Mouse (Mus musculus) limb, embryonic 10.5 days (tissue): ENCODE data around the gene Dctd. TPM values are rescaled to one million over a fixed set of nuclear protein-coding genes. Genes with fewer than 3 reads are reported as not detected.

Experiments used
- DNase-seq: peaks from one replicate; pipeline ENCODE4 v3.0.0-alpha.2; 2017; ENCODE audit warnings: low spot score
- H3K27ac ChIP-seq: fragments of 300-500 bp; sonication (generic); 2 replicates; pipeline ENCODE4 v1.5.1; 2016; ENCODE audit warnings: mild to moderate bottlenecking
- H3K27me3 ChIP-seq: fragments of 300-500 bp; sonication (generic); 2 replicates; pipeline ENCODE4 v1.6.1; 2016; ENCODE audit warnings: low read depth, mild to moderate bottlenecking; ENCODE audit not compliant: poor library complexity, severe bottlenecking
- H3K36me3 ChIP-seq: fragments of 300-500 bp; sonication (generic); 2 replicates; pipeline ENCODE4 v1.6.1; 2016; ENCODE audit warnings: mild to moderate bottlenecking, moderate library complexity
- H3K4me1 ChIP-seq: fragments of 300-500 bp; sonication (generic); 2 replicates; pipeline ENCODE4 v1.6.1; 2016
- H3K4me3 ChIP-seq: fragments of 300-500 bp; sonication (generic); 2 replicates; pipeline ENCODE4 v1.5.1; 2016; ENCODE audit warnings: mild to moderate bottlenecking, moderate library complexity
- H3K9me3 ChIP-seq: fragments of 300-500 bp; sonication (generic); replicated peaks from 2 replicates; pipeline ENCODE4 v1.6.1; 2016; ENCODE audit warnings: mild to moderate bottlenecking
- WGBS: fragments of 180-500 bp; shearing (Covaris S2); methylation state at CpG from one replicate; pipeline ENCODE4 v1.1.7; 2016; 5-methylcytosine and 5-hydroxymethylcytosine counted together
- polyA plus RNA-seq: library from polyadenylated mRNA; unstranded; fragments of >200 nt; fragmentation: Nextera tagmentation; extraction: Ambion mirVana; gene quantifications from 2 replicates; pipeline ENCODE4 v1.2.1, GENCODE M21; 2016

Dctd gene
- polyA plus RNA-seq, 1 experiment from 2014 or later, result 61.9 TPM

DNA sequence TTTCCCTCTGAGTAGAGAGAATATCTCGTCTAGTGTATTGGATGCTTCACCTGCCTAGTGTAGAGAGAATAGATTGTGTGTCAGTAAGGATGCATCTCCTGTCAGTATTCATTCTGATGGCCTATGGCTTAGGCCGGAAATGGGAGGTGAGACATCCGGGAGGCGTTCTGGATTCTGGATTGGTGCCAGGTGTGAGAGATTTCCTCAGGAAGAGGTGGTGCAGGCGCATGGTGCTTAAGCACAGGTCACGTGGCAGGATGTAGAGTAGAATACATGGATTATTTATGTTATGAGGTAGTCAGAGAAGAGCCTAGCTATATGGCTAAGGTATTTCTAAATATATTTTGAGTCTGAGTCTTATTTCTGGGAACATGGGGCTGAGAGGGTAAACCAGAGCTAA, 15.7 kb downstream of the Dctd start:
- 87% methylated on average over 6 of the region's 6 CpGs for WGBS
- H3K27ac ChIP-seq, result no peak overlapping the region
- DNase-seq, result no peak
- H3K36me3 ChIP-seq, result peaks cover 76% of the 10 kb centered on the region
- H3K27me3 ChIP-seq, result no peaks in the 10 kb centered on the region
- no peak overlapping the region for H3K4me3 ChIP-seq
- peaks cover 15% of the 10 kb centered on the region for H3K4me1 ChIP-seq
- H3K9me3 ChIP-seq, result no peaks in the 10 kb centered on the region

DNA sequence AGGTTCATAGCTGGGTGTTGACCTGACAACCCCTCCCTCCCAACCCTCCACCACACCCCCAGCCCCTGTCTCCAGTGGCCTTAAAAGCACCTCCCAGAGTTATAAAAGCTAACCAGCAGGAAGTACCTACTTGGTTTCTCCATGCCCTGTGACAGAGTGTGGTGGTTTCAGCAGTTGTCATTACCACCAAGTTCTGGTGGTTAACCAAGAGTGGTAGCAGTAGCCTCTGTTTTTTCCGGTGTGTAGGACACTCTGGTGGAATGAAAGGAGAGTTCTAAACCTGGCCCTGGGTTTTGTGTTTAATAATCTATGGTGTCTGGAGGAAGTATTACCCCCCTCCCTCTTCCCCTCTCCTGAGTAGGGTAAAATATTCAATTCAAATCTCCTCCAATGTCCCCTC, 24.1 kb downstream of the Dctd start:
- Histone ChIP-seq H3K4me3 (no peak overlapping the region), H3K9me3 (no peaks in the 10 kb centered on the region), H3K27me3 (no peaks in the 10 kb centered on the region), H3K4me1 (peaks cover 40% of the 10 kb centered on the region), H3K27ac (no peak overlapping the region), H3K36me3 (peaks cover 78% of the 10 kb centered on the region)
- WGBS, result 91% methylated on average over 1 of the region's 1 CpGs
- no peak for DNase-seq

DNA sequence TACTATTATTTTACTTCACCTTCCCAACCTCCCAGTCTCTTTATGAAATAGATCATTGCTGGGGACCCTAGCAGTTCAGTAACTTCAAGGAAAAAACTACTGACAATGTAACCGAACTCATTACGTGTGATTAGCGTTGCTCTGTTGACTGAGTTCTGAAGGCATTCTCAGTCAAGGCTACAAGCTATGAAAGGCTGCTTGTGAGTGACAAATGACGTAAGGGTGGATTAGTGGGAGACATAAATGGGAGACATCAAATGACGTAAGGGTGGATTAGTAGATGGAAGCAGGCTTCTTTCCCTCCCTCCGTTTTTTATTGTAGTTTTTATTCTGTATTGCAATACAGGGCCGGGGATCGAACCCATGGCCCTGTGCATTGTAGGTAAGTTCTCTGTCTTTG, 26.0 kb downstream of the Dctd start:
- H3K4me3 ChIP-seq, result no peak overlapping the region
- no peaks in the 10 kb centered on the region for H3K27me3 ChIP-seq
- H3K4me1 ChIP-seq, result peaks cover 48% of the 10 kb centered on the region
- peaks cover 77% of the 10 kb centered on the region for H3K36me3 ChIP-seq
- no peak overlapping the region for H3K27ac ChIP-seq
- no peaks in the 10 kb centered on the region for H3K9me3 ChIP-seq
- DNase-seq, result no peak
- 91% methylated on average over 8 of the region's 8 CpGs for WGBS

DNA sequence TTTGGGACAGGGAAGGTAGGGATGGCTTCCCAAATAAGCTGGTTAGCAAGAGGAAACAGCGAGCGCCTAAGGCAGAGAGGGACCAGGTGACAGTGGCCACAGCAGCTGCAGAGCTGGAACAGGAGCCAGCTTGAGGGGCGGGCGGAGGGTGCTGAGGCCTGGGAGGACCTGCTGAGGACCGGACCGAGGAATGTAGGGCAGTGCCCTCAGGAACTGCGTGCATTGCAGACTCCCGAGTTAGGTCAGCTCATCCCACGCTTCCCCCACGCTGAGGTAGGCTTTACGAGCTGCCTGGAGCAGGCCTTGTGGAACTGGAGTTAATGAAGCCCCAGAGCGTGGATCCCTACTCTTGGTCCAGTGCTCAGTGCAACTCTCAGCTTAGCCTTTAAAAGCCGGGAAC, 28.1 kb downstream of the Dctd start:
- Histone ChIP-seq H3K36me3 (peaks cover 81% of the 10 kb centered on the region), H3K4me1 (peaks cover 53% of the 10 kb centered on the region), H3K27me3 (no peaks in the 10 kb centered on the region), H3K9me3 (no peaks in the 10 kb centered on the region), H3K4me3 (no peak overlapping the region), H3K27ac (no peak overlapping the region)
- no peak for DNase-seq
- WGBS, result 89% methylated on average over 13 of the region's 13 CpGs

DNA sequence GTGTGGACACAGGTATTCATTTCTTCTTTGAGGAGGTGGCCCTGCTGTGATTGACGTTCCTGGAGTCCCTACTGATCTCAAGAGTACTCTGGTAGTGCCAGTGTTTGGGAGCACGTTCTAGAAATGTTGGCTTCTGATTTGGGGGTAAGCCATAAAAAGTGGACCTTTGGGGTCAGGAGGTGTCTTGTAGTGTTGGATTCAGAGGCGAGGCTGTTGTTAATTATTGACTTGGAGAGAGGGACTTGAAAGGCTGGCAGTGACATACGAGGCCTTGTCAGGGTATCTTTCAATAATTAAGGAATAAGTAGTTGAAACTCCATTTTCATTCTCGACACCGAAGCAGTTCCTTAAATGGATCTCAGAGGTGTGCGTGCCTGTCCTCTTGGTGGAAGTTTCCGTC, 31.4 kb downstream of the Dctd start:
- DNase-seq, result no peak
- WGBS, result 44% methylated on average over 8 of the region's 8 CpGs
- peaks cover 85% of the 10 kb centered on the region for H3K36me3 ChIP-seq

DNA sequence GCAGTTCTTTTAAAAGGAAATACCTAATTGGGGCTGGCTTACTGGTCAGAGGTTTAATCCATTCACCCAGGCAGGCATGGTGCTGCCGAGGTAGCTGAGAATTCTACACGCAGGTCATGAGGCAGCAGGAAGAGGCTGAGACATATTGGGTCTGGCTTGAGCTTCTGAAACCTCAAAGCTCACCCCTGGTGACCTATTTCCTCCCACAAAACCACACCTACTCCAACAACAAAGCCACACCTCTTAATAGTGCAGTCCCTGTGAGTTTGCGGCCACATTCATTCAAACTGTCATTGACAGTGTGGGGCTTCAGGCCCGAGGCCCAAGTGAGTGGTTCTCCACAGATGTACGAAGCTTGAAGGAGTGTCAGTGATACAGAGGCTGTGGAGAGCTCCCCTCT, 34.4 kb downstream of the Dctd start:
- 76% methylated on average over 5 of the region's 5 CpGs for WGBS
- DNase-seq, result no peak
- Histone ChIP-seq H3K27me3 (no peaks in the 10 kb centered on the region), H3K4me1 (peaks cover 53% of the 10 kb centered on the region), H3K4me3 (no peak overlapping the region), H3K9me3 (no peaks in the 10 kb centered on the region), H3K36me3 (peaks cover 77% of the 10 kb centered on the region), H3K27ac (no peak overlapping the region)

More for the DNA sequence above, 31.4 kb downstream of the Dctd start:
- Histone ChIP-seq H3K4me3 (no peak overlapping the region), H3K27ac (no peak overlapping the region), H3K9me3 (no peaks in the 10 kb centered on the region), H3K27me3 (no peaks in the 10 kb centered on the region), H3K4me1 (peaks cover 44% of the 10 kb centered on the region)

DNA sequence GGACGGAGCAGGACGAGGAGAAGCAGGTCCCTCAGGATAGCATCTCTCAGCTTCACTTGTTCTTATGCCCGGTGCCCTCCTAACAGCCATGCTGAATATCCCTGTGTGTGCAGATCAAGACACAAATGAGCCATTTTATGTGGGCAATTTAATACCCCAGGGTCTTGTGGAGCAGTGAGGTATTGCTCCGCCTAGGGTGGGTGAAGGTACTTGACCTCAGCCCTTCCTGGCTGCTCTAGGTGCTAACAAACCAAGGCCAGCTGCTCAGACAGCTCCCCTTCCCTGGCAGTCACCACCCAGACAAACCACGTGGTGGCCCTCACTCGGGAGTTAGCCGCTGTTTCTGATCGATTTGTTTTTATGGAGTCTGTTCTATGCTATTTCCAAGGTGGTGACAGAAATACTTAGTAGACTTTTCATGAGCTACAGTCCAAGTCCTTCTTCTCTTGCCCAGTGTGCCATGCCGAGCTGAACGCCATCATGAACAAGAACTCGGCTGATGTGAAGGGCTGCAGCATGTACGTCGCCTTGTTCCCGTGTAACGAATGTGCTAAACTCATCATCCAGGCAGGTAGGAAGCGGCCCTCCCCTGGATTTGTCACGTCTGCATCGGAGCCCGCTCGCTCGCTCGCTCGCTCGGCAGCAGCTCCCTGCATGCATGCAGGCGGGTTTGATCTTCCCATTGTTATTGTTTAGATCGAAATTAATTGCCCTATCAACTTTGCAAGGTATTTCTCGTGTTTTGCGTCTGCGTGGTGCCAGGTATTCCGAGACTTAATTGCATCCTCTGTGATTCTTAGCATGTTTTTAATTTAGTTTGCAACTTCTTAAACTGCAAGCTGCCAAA, 38.1 kb downstream of the Dctd start:
- H3K27me3 ChIP-seq, result no peaks in the 10 kb centered on the region
- peak; percentile 56 for DNase-seq
- peaks cover 87% of the 10 kb centered on the region for H3K36me3 ChIP-seq
- peaks cover 35% of the 10 kb centered on the region for H3K4me1 ChIP-seq
- no peaks in the 10 kb centered on the region for H3K9me3 ChIP-seq
- 75% methylated on average over 30 of the region's 30 CpGs for WGBS
- peak overlapping the region; percentile 62 for H3K27ac ChIP-seq
- no peak overlapping the region; the same call in 1 of the 2 replicates for H3K4me3 ChIP-seq

DNA sequence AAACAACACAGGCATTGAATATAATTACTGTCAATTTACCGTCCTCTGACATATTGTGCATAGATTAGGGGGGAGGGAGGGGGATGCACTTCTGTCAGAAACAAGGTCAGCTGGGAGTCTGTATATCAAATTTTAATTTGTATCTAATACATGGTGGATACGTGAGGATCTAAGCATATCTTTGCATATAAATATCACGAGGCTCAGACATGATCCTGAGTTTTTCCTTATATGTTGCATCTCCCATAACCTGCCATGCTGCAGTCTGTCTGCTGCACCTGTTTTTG, 38.7 kb downstream of the Dctd start:
- peaks cover 35% of the 10 kb centered on the region for H3K4me1 ChIP-seq
- no peak overlapping the region for H3K4me3 ChIP-seq
- no peak for DNase-seq
- peaks cover 87% of the 10 kb centered on the region for H3K36me3 ChIP-seq
- no peaks in the 10 kb centered on the region for H3K27me3 ChIP-seq
- WGBS, result 92% methylated on average over 3 of the region's 3 CpGs
- H3K27ac ChIP-seq, result no peak overlapping the region
- H3K9me3 ChIP-seq, result no peaks in the 10 kb centered on the region

DNA sequence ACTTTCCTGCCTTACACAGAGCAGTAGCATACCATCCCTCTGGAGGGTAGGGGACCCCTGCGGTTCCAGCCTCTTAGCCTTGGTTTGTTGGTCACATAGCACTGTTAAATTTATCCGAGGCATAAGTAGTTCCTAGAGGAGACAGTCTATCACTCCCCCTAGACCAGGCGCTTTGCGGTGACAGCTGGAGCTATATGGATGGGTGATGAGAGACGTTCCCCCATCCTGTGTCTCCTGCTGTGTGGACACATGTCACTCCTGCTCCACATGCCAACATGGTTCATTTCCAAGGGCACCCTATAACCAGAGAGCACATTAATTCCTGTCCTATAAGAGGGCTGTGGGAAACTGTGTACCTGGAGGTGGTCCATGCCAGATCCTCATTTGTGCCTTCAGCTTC, 42.1 kb downstream of the Dctd start:
- H3K9me3 ChIP-seq, result no peaks in the 10 kb centered on the region
- no peak for DNase-seq
- no peaks in the 10 kb centered on the region for H3K27me3 ChIP-seq
- WGBS, result 93% methylated on average over 5 of the region's 5 CpGs
- H3K4me1 ChIP-seq, result peaks cover 22% of the 10 kb centered on the region
- H3K27ac ChIP-seq, result no peak overlapping the region
- H3K36me3 ChIP-seq, result peaks cover 82% of the 10 kb centered on the region
- no peak overlapping the region for H3K4me3 ChIP-seq

DNA sequence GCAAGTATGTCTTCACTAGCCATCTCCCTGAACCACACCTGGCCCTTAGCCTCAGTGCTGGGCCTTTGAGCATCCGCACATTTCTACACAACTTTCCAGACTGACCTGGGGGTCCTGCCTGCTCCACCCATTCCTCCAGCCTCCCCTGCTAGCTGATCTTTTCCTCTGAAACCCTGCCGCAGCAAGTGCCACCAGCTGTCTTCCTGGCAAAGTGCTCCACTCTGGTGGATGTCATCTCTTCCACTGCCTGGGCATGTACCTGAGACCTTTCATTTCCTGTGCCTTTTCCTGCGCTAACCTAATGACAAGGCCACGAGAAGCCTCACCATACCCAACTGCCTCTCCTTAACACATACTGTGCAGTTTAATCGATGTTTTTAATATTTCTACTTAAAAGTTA, 46.9 kb downstream of the Dctd start:
- H3K4me1 ChIP-seq, result no peaks in the 10 kb centered on the region
- DNase-seq, result no peak
- H3K27ac ChIP-seq, result 0 out of 2 replicates have a peak overlapping the region, but pooled peaks have one; percentile 30
- H3K9me3 ChIP-seq, result peaks cover 4% of the 10 kb centered on the region; the same call in 1 of the 2 replicates
- H3K4me3 ChIP-seq, result no peak overlapping the region
- H3K27me3 ChIP-seq, result no peaks in the 10 kb centered on the region
- peaks cover 60% of the 10 kb centered on the region for H3K36me3 ChIP-seq
- WGBS, result 88% methylated on average over 5 of the region's 5 CpGs

DNA sequence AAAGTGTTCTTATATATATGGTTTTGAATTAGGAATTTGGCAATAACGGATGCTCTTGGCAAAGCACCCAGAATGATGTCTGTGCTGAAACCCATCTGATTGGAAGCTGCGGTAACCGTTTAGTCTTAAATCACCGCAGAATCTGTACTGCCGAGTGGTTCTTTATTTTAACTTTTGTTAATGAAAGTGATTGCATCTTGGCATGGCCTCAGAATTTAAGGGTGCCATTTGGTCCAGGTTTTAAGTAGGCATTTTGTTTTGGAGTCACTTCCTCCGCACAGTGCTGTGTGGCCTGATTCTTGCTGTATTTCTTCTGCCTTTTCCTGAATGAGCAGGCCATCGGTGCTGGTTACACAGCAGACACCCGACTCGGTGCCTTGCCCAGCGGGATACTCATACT, 47.6 kb downstream of the Dctd start:
- no peaks in the 10 kb centered on the region for H3K27me3 ChIP-seq
- no peak for DNase-seq
- H3K4me1 ChIP-seq, result no peaks in the 10 kb centered on the region; the same call in 1 of the 2 replicates
- H3K36me3 ChIP-seq, result peaks cover 53% of the 10 kb centered on the region
- no peak overlapping the region for H3K4me3 ChIP-seq
- H3K27ac ChIP-seq, result no peak overlapping the region
- H3K9me3 ChIP-seq, result peaks cover 4% of the 10 kb centered on the region; the same call in 1 of the 2 replicates
- WGBS, result 95% methylated on average over 10 of the region's 10 CpGs

DNA sequence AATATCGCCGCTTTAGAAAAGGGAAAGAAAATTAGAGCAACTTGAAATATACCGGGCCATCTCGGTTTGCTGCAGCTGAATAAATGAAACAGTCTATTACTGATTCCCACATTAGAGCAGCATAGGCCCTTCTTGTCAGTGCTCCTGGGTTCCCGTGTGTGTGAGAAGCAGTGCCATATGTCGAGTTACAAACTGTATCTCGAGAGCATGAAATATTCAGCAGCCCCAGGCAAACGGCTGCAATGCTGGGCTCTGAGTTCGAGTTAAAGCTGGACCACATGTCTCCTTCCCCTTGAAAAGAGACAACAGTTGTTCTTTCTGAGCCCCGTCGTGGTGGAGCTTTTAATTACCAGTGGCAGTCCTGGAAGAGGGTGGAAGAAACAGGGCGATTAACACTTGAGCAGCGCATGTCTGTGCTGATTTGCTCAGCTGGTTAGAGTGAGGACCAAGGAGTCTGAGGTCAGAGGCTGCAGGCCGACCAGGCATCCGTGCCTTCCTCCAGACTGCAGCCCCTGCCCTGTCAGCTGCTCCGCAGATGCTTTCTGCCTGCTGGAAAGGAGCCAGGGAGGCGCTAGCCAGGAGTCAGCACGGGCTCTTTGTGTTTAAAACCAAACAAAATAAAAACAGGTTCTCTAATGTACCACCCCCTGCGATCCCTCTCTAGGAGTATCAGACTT, 53.3 kb downstream of the Dctd start:
- peak; percentile 77 for DNase-seq
- H3K4me3 ChIP-seq, result no peak overlapping the region; the same call in 1 of the 2 replicates
- no peaks in the 10 kb centered on the region for H3K27me3 ChIP-seq
- peaks cover 17% of the 10 kb centered on the region for H3K36me3 ChIP-seq
- peak overlapping the region; percentile 74 for H3K27ac ChIP-seq
- H3K9me3 ChIP-seq, result peaks cover 4% of the 10 kb centered on the region; the same call in 1 of the 2 replicates
- H3K4me1 ChIP-seq, result peaks cover 28% of the 10 kb centered on the region
- 43% methylated on average over 19 of the region's 19 CpGs for WGBS

DNA sequence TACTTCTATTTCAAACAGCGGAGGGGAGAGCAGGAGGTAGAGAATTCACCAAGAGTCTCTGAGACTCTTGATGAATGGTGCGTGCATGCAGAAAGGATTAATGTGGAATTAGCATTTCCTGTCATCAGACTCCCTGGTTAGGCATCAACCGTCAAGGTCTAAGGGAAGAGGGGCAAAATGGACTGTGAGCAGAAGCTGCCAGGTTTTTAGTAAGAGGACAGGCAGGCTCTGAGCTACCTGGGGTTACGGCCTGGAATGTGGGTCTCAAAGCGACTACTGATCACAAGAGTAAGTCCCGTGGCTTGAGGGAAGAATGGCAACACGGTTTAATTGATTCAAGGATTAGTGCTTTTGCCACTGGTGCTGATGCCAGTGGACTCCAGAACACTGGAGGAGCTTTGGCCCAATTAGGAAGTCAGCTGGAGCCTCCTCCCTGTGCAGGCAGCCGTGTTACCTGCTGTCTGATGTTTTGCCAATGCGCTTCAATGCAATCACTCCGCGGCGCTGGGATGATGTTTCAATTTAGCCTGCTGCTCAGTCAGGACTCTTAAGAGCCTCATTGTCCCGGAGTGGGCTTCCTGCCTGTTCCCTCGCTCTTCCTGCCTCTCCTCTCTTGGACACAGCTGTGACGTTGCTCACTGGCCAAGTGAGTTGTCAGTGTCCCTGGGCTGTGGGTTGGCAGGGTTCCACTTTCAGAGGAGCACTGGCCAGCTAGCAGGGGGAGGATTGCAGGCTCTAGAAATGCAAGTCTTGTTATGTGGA, 54.6 kb downstream of the Dctd start:
- no peak overlapping the region for H3K4me3 ChIP-seq
- H3K27me3 ChIP-seq, result no peaks in the 10 kb centered on the region
- H3K4me1 ChIP-seq, result peaks cover 41% of the 10 kb centered on the region
- H3K9me3 ChIP-seq, result peaks cover 4% of the 10 kb centered on the region; the same call in 1 of the 2 replicates
- peaks cover 16% of the 10 kb centered on the region for H3K36me3 ChIP-seq
- peak; percentile 51 for DNase-seq
- H3K27ac ChIP-seq, result peak overlapping the region; percentile 36; the same call in 1 of the 2 replicates
- WGBS, result 40% methylated on average over 15 of the region's 15 CpGs
